Mouse (Mus musculus) stomach, adult 2 months (tissue): Measurements from ENCODE around the gene Efnb3. TPM values are rescaled to one million over a fixed set of nuclear protein-coding genes. Genes with fewer than 3 reads are reported as not detected.

Experiments used
- polyA plus RNA-seq: library from polyadenylated mRNA; depleted of rRNA; stranded (reverse); fragments of >200 nt; gene quantifications from 2 replicates; pipeline ENCODE4 v1.2.3, GENCODE M21; 2012; rRNA removed

Efnb3 gene
- polyA plus RNA-seq: 0.27 and 0.34 TPM in 2 replicates

DNA sequence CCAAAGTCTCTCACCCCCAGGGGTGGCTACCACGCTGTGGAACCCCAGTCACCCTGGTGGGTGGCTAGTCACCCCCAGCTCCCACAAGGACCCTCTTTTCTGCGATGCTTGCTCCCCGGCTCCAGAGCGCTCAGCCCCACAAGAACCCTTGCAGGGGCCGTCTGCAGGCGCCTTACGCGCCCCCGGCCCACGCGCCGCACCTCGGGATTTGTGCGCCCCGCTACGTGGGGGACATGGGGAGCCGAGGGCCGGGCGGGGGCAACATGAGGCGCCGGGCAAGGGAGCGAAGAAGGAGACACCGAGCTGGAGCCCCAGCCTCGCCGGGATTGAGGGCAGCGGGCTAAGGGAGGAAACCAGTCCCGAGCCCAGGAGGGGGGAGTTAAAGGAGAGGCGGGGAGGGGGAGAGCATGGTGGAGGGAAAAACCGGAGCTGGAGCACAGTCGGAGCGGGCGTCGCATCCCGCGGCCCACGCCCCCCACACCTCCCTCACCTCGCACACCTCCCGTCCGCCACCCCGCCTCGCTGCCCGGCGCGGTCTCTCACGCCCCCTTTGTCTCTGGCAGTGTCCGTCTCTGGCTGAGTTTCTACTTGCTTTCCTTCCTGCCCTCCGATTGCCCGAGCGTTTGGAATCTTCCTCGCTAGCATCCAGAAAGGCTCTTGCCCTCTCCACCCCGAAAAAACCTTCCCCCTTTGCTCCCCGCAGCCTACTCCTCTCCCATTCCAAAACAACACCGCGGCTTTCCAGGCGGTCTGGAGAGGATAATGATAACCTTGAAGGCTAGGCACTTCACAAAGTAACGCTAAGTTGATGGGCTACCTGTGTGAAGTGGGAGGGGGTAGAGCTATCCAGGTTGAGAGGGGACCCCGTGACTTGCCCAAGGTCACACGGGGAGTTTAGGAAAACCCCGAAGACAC is at the start of gene Efnb3:
TSS of gene Efnb3 (minus strand) at position 355 of the 915 bp plus-strand sequence.

DNA sequence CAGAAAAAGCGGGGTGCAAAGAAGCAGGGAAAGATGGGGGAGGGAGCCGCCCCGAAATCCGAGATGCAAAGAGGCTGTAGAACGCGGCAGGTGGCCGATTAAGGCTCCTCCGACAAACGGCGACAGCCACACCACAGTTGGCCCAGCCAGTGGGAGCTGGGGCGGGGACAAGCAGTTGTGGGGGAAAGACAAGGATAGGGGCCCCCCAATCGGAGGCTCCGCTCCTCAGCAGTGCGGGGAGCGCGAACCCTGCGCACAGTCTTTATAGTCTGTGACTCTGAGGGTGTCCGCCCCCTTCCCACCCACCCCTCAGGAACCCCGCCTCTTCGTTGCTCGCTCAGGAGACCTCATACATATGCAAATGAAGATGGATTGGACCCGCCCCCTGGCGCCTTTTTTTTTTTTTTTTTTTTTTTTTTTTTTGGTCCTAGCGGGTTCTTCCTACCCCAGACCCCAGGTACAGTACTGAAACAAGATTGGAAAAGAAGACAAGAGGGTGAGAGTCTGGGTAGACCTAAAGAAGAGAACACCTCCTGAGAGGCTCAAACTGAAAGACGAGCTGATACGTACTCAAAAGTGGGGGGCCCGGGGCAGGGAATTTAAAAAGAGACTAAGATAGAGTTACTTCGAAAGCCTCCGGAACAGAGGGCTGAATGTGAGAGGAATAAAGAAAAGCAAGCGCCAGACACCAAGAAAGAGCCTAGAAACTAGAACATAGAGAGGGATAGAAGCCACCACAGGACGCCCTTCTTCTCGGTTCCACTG is 45.9 kb upstream of the Efnb3 start, which contains the start of gene Atp1b2:
TSS of gene Atp1b2 (minus strand) at position 217 of the 765 bp plus-strand sequence.

DNA sequence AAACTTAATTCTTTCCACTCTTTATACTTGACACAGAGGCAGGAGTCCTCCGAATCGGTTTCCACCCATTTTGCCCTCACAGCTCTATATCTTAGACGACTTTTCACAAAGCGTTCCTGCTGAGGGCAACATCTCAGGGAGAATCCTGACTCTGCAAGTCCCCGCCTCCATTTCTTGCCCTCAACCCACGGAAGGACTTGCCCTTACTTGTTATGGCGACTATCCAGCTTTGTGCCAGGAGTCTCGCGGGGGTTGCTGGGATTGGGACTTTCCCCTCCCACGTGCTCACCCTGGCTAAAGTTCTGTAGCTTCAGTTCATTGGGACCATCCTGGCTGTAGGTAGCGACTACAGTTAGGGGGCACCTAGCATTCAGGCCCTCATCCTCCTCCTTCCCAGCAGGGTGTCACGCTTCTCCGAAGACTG is 20.1 kb upstream of the Efnb3 start, which contains the start of the genes Wrap53 and Trp53:
TSS of gene Wrap53 (minus strand) at position 165 of the 424 bp plus-strand sequence.
TSS of gene Trp53 (plus strand) at position 269 of the 424 bp plus-strand sequence.

DNA sequence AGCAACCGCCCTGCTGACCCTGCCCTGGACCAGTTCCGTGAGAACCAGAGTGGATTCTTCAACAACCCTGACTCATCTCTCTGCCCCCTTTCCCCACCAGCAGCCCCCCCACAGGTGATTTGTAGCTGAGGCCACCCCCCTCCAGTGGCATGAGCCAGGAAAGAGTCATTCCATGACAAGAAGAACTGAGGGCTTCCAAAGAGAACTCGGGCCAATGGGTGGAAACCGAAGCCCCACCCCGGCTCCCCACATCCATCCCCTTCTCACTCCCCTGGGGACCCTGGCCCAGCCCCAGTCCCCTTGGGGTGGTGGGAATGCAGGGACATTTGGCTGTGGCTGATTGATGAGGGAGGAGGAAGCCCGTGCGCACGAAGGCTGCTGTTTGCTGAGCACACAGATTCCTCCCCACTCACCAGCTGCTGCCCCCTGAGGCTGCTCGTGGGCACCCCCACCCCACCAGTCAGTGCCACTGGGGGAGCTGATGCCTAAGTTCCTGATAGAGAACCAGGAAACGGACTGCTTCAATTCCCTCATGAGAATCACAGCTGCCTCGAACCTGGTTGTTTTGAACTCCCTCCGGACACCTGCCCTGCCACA is 10.8 kb downstream of the Efnb3 start, which contains the start of gene Dnah2:
TSS of gene Dnah2 (minus strand) at position 51 of the 597 bp plus-strand sequence.

Other genes with a start within 250 kb of the Efnb3 start
- gene Cntrob, start 236.4 kb downstream of the Efnb3 start, polyA plus RNA-seq: 2.4 and 2.7 TPM in 2 replicates
- gene Trappc1, start 236.2 kb downstream of the Efnb3 start, polyA plus RNA-seq: 11.5 and 14.4 TPM in 2 replicates
- 0.76 and 1.3 TPM in 2 replicates for gene Kcnab3, start 233.9 kb downstream of the Efnb3 start, polyA plus RNA-seq
- 1.6 and 12.4 TPM in 2 replicates for gene Rnf227, start 219.7 kb downstream of the Efnb3 start, polyA plus RNA-seq
- 44.4 and 47.6 TPM in 2 replicates for gene Chd3, start 190.8 kb downstream of the Efnb3 start, polyA plus RNA-seq
- 96.6 and 133 TPM in 2 replicates for gene Naa38, start 164.7 kb downstream of the Efnb3 start, polyA plus RNA-seq
- gene Cyb5d1, start 164.6 kb downstream of the Efnb3 start, polyA plus RNA-seq: 3.3 TPM in 2 replicates
- gene Tmem88, start 162.0 kb downstream of the Efnb3 start, polyA plus RNA-seq: 22.8 and 37.9 TPM in 2 replicates
- gene Kdm6b, start 146.5 kb downstream of the Efnb3 start, polyA plus RNA-seq: 9.5 and 10.6 TPM in 2 replicates
- gene Dnah2, start 11.1 kb downstream of the Efnb3 start, polyA plus RNA-seq: 0.01 and 0.08 TPM in 2 replicates
- 8.5 and 11.1 TPM in 2 replicates for gene Wrap53, start 20.1 kb upstream of the Efnb3 start, polyA plus RNA-seq
- 22.0 and 27.4 TPM in 2 replicates for gene Trp53, start 20.2 kb upstream of the Efnb3 start, polyA plus RNA-seq
- gene Atp1b2, start 45.7 kb upstream of the Efnb3 start, polyA plus RNA-seq: 4.4 and 7.2 TPM in 2 replicates
- not detected in 2 replicates for gene Shbg, start 57.7 kb upstream of the Efnb3 start, polyA plus RNA-seq
- gene Sat2, start 61.8 kb upstream of the Efnb3 start, polyA plus RNA-seq: 0.60 and 0.94 TPM in 2 replicates
- gene Fxr2, start 72.8 kb upstream of the Efnb3 start, polyA plus RNA-seq: 26.3 and 30.1 TPM in 2 replicates
- 5.0 and 6.1 TPM in 2 replicates for gene Sox15, start 95.1 kb upstream of the Efnb3 start, polyA plus RNA-seq
- gene Mpdu1, start 102.4 kb upstream of the Efnb3 start, polyA plus RNA-seq: 79.1 and 96.6 TPM in 2 replicates
- 19.8 and 26.7 TPM in 2 replicates for gene Cd68, start 105.9 kb upstream of the Efnb3 start, polyA plus RNA-seq
- gene Eif4a1, start 112.2 kb upstream of the Efnb3 start, polyA plus RNA-seq: 47.2 and 66.8 TPM in 2 replicates
- gene Senp3, start 121.9 kb upstream of the Efnb3 start, polyA plus RNA-seq: 10.6 and 12.6 TPM in 2 replicates
- 1.0 and 1.7 TPM in 2 replicates for gene Tnfsf13, start 125.6 kb upstream of the Efnb3 start, polyA plus RNA-seq
- gene Tnfsf12, start 135.6 kb upstream of the Efnb3 start, polyA plus RNA-seq: 15.9 and 22.7 TPM in 2 replicates
- gene Tnfsfm13, start 135.9 kb upstream of the Efnb3 start, polyA plus RNA-seq: 4.2 and 5.1 TPM in 2 replicates
- gene Polr2a, start 198.4 kb upstream of the Efnb3 start, polyA plus RNA-seq: 7.3 and 12.3 TPM in 2 replicates
- 0.12 and 0.19 TPM in 2 replicates for gene Slc35g3, start 201.8 kb upstream of the Efnb3 start, polyA plus RNA-seq
- 10.3 and 17.5 TPM in 2 replicates for gene Zbtb4, start 205.7 kb upstream of the Efnb3 start, polyA plus RNA-seq
- 3.2 and 5.8 TPM in 2 replicates for gene Chrnb1, start 235.7 kb upstream of the Efnb3 start, polyA plus RNA-seq
- 2.3 and 2.6 TPM in 2 replicates for gene Fgf11, start 241.7 kb upstream of the Efnb3 start, polyA plus RNA-seq
- gene Tmem102, start 245.4 kb upstream of the Efnb3 start, polyA plus RNA-seq: 23.4 and 35.3 TPM in 2 replicates